Mouse (Mus musculus) myocyte (in vitro differentiated cells): ENCODE data around the gene Myo16. TPM values are rescaled to one million over a fixed set of nuclear protein-coding genes. Genes with fewer than 3 reads are reported as not detected.

ENCODE experiments used
- H3K27me3 ChIP-seq: one replicate; pipeline ENCODE4 v1.6.1; 2011; ENCODE audit not compliant: control insufficient read depth, insufficient read depth, insufficient read length
- H3K36me3 ChIP-seq: one replicate; pipeline ENCODE4 v1.6.1; 2011; ENCODE audit not compliant: control insufficient read depth, insufficient read depth
- H3K4me2 ChIP-seq: one replicate; pipeline ENCODE4 v1.6.1; 2011; ENCODE audit warnings: low read depth, control low read depth
- H3K4me3 ChIP-seq: one replicate; pipeline ENCODE4 v1.5.1; 2011; ENCODE audit warnings: mild to moderate bottlenecking, control low read depth, moderate library complexity
- H3K79me2 ChIP-seq: one replicate; pipeline ENCODE4 v1.6.1; 2011; ENCODE audit not compliant: control insufficient read depth, insufficient read depth
- H3ac ChIP-seq: one replicate; pipeline ENCODE4 v1.6.1; 2011; ENCODE audit not compliant: control insufficient read depth, insufficient read length
- CEBPB ChIP-seq: IDR thresholded peaks from 2 replicates; pipeline ENCODE4 v1.6.1; 2011; ENCODE audit warnings: mild to moderate bottlenecking, moderate library complexity; ENCODE audit not compliant: poor library complexity, insufficient read depth, severe bottlenecking
- E2F4 ChIP-seq: IDR thresholded peaks from one replicate; pipeline ENCODE4 v1.6.1; 2011; ENCODE audit warnings: mild to moderate bottlenecking, control low read depth, moderate library complexity; ENCODE audit not compliant: insufficient read depth
- MAX ChIP-seq: IDR thresholded peaks from one replicate; pipeline ENCODE4 v1.6.1; 2011; ENCODE audit warnings: low read depth, mild to moderate bottlenecking, control low read depth
- MYOD1 ChIP-seq, 3 experiments: IDR thresholded peaks; one replicate each; pipeline ENCODE4 v1.6.1; 2011; ENCODE audit warnings: control low read depth in 2 of 3, low read depth in 2 of 3, mild to moderate bottlenecking in 2 of 3, moderate library complexity in 1 of 3; ENCODE audit not compliant: insufficient read length in 2 of 3, control insufficient read depth in 1 of 3
- MYOG ChIP-seq, 3 experiments: IDR thresholded peaks; one replicate each; pipeline ENCODE4 v1.6.1; 2011; ENCODE audit warnings: control low read depth in 2 of 3, low read depth in 2 of 3, mild to moderate bottlenecking in 2 of 3; ENCODE audit not compliant: insufficient read length in 2 of 3, control insufficient read depth in 1 of 3, insufficient read depth in 1 of 3
- POLR2A ChIP-seq: IDR thresholded peaks from one replicate; pipeline ENCODE4 v1.6.1; 2011; ENCODE audit warnings: low read depth, mild to moderate bottlenecking, control low read depth, moderate library complexity; ENCODE audit not compliant: insufficient read length
- POLR2AphosphoS2 ChIP-seq: IDR thresholded peaks from one replicate; pipeline ENCODE4 v1.6.1; 2011; ENCODE audit warnings: low read depth, control low read depth; ENCODE audit not compliant: insufficient read length
- REST ChIP-seq: IDR thresholded peaks from one replicate; pipeline ENCODE4 v1.6.1; 2011; ENCODE audit warnings: mild to moderate bottlenecking, control low read depth, moderate library complexity; ENCODE audit not compliant: insufficient read depth, insufficient read length
- SRF ChIP-seq: IDR thresholded peaks from one replicate; pipeline ENCODE4 v1.6.1; 2011; ENCODE audit warnings: low read depth; ENCODE audit not compliant: control insufficient read depth, insufficient read length
- TCF12 ChIP-seq: IDR thresholded peaks from one replicate; pipeline ENCODE4 v1.6.1; 2011; ENCODE audit warnings: mild to moderate bottlenecking, control low read depth; ENCODE audit not compliant: poor library complexity, insufficient read depth, severe bottlenecking
- TCF3 ChIP-seq: IDR thresholded peaks from one replicate; pipeline ENCODE4 v1.6.1; 2011; ENCODE audit warnings: low read depth, control low read depth; ENCODE audit not compliant: insufficient read length
- USF1 ChIP-seq: IDR thresholded peaks from one replicate; pipeline ENCODE4 v1.6.1; 2011; ENCODE audit warnings: low read depth, mild to moderate bottlenecking, control low read depth, moderate library complexity
- polyA plus RNA-seq: library from polyadenylated mRNA; unstranded; fragments of >200 nt; fragmentation: generic; extraction: Trizol; gene quantifications from one replicate; pipeline ENCODE4 v1.2.1, GENCODE M21; 2012; ENCODE audit warnings: missing spikeins

The Myo16 gene
- polyA plus RNA-seq, 1 experiment: 0.01 TPM

- Histone ChIP-seq H3K4me3 (no peak overlapping the region), H3ac (no peak overlapping the region), H3K27me3 (peaks cover 24% of the 10 kb centered on the region), H3K79me2 (no peaks in the 10 kb centered on the region), H3K36me3 (no peaks in the 10 kb centered on the region), H3K4me2 (no peak overlapping the region)
- no peak for TF ChIP-seq SRF
- TF ChIP-seq TCF12: no peak
- no peak for TF ChIP-seq MAX
- TF ChIP-seq CEBPB: no peak
- no peak for TF ChIP-seq USF1
- no peak for TF ChIP-seq POLR2AphosphoS2
- TF ChIP-seq E2F4: no peak
- no peak for TF ChIP-seq MYOG (IDR thresholded peaks at IDR 0.05; ENCODE audit: control insufficient read depth in 1 of 3, insufficient read depth in 1 of 3, insufficient read length in 2 of 3, low read depth in 2 of 3)
- no peak for TF ChIP-seq TCF3
- TF ChIP-seq POLR2A: no peak
- TF ChIP-seq REST: no peak
- no peak for TF ChIP-seq MYOD1 (IDR thresholded peaks at IDR 0.05; ENCODE audit: control insufficient read depth in 1 of 3, insufficient read length in 2 of 3, low read depth in 2 of 3)
Measured at GRCm38 (mm10) chr8:10394506-10394905, 240.8 kb downstream of the Myo16 start.

GRCm38 (mm10) chr8:10395146-10395545, 241.4 kb downstream of the Myo16 start:
- Histone ChIP-seq H3K4me3 (no peak overlapping the region), H3ac (no peak overlapping the region), H3K4me2 (no peak overlapping the region), H3K36me3 (no peaks in the 10 kb centered on the region), H3K79me2 (no peaks in the 10 kb centered on the region), H3K27me3 (peaks cover 24% of the 10 kb centered on the region)
- TF ChIP-seq REST: no peak
- no peak for TF ChIP-seq USF1
- no peak for TF ChIP-seq MYOG (IDR thresholded peaks at IDR 0.05; ENCODE audit: control insufficient read depth in 1 of 3, insufficient read depth in 1 of 3, insufficient read length in 2 of 3, low read depth in 2 of 3)
- TF ChIP-seq SRF: no peak
- TF ChIP-seq E2F4: no peak
- no peak for TF ChIP-seq MYOD1 (IDR thresholded peaks at IDR 0.05; ENCODE audit: control insufficient read depth in 1 of 3, insufficient read length in 2 of 3, low read depth in 2 of 3)
- no peak for TF ChIP-seq TCF3
- no peak for TF ChIP-seq MAX
- TF ChIP-seq CEBPB: no peak
- no peak for TF ChIP-seq POLR2AphosphoS2
- TF ChIP-seq TCF12: no peak
- TF ChIP-seq POLR2A: no peak

GRCm38 (mm10) chr8:10402606-10403005, 248.9 kb downstream of the Myo16 start:
- no peak overlapping the region for H3K4me3 ChIP-seq
- H3K27me3 ChIP-seq: peaks cover 21% of the 10 kb centered on the region
- TF ChIP-seq MYOD1 (IDR thresholded peaks at IDR 0.05; ENCODE audit: control insufficient read depth in 1 of 3, insufficient read length in 2 of 3, low read depth in 2 of 3): no peak
- no peak for TF ChIP-seq MAX
- no peak for TF ChIP-seq USF1
- no peaks in the 10 kb centered on the region for H3K79me2 ChIP-seq
- H3K4me2 ChIP-seq: no peak overlapping the region
- no peak overlapping the region for H3ac ChIP-seq
- H3K36me3 ChIP-seq: no peaks in the 10 kb centered on the region

- H3K79me2 ChIP-seq: no peaks in the 10 kb centered on the region
- TF ChIP-seq POLR2A (no peak), POLR2AphosphoS2 (no peak)
- no peak overlapping the region for H3ac ChIP-seq
- peaks cover 26% of the 10 kb centered on the region for H3K27me3 ChIP-seq
- H3K4me2 ChIP-seq: no peak overlapping the region
- no peaks in the 10 kb centered on the region for H3K36me3 ChIP-seq
- H3K4me3 ChIP-seq: no peak overlapping the region
Measured at GRCm38 (mm10) chr8:10405469-10405868, 251.8 kb downstream of the Myo16 start.

GRCm38 (mm10) chr8:10409043-10409442, 255.3 kb downstream of the Myo16 start:
- Histone ChIP-seq H3K4me2 (no peak overlapping the region), H3ac (no peak overlapping the region), H3K36me3 (no peaks in the 10 kb centered on the region), H3K79me2 (no peaks in the 10 kb centered on the region), H3K27me3 (peaks cover 27% of the 10 kb centered on the region), H3K4me3 (no peak overlapping the region)
- TF ChIP-seq E2F4: no peak
- TF ChIP-seq MYOG (IDR thresholded peaks at IDR 0.05; ENCODE audit: control insufficient read depth in 1 of 3, insufficient read depth in 1 of 3, insufficient read length in 2 of 3, low read depth in 2 of 3): no peak
- TF ChIP-seq CEBPB: no peak
- TF ChIP-seq POLR2AphosphoS2: no peak
- TF ChIP-seq USF1: no peak
- TF ChIP-seq POLR2A: no peak
- TF ChIP-seq SRF: no peak
- no peak for TF ChIP-seq MAX
- TF ChIP-seq MYOD1 (IDR thresholded peaks at IDR 0.05; ENCODE audit: control insufficient read depth in 1 of 3, insufficient read length in 2 of 3, low read depth in 2 of 3): no peak
- no peak for TF ChIP-seq TCF12
- TF ChIP-seq TCF3: no peak
- TF ChIP-seq REST: no peak
